Mouse (Mus musculus): Measurements from ENCODE around the gene Gas2l2.

DNA sequence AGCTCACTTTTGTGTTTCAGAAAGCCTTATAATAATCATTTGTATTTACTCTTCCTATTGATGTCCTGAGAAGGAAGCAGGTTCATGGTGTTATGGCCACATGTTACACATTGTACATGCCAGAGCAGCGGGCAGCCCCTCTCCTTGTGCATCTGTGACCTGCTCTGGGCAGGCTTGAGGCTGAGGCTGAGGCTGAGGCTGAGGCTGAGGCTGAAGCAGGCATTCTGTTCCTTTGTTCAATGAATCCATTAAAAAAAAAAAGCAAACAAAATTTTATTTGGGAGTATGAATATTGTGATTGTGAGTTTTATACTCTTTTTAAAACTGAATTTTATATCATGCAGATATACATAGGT is 45.7 kb downstream of the Gas2l2 start:
- TF ChIP-seq CTCF (IDR thresholded peaks at IDR 0.05; ENCODE audit: low read depth, low read length) (no peak), POLR2A (IDR thresholded peaks at IDR 0.05; ENCODE audit: insufficient read depth, low read length) (no peak), EP300 (IDR thresholded peaks at IDR 0.05; ENCODE audit: insufficient read depth, low read depth, low read length) (no peak)
